Mouse (Mus musculus): ENCODE measurements around the gene Adgrf3. TPM values are rescaled to one million over a fixed set of nuclear protein-coding genes. Genes with fewer than 3 reads are reported as not detected.
"Not testable (repeated sequence)": the region's sequence is repeated elsewhere in the genome, so short reads cannot be mapped to it uniquely, and the experiment has no call there.

Gene Adgrf3
- polyA plus RNA-seq, 1 experiment from 2014 or later = not detected

DNA sequence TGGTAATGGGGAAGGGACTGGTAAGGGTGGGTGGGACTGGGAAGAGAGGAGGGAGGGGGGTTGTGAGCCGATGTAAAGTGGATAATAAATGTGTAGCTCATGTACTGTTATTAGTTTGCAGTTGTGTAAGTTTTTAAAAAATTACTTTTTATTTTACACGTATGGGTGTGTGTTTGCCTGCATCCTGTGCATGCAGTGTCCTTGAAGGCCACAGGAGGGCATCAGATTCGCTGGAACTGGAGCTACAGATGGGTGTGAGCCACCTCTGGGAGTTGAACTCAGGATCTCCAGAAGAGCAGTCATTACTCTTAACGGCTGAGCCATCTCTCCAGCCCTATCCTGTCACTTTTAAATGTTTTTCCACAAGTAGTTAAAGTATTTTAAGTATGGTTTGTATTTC lies 25.4 kb upstream of the Adgrf3 start:
- WGBS = 80% methylated on average over 4 of the region's 4 CpGs

GRCm38 (mm10) chr5:30222681-30223080 lies 17.2 kb upstream of the Adgrf3 start:
- Histone ChIP-seq H3K9me3 (no peaks in the 10 kb centered on the region), H3K4me2 (replicated peaks) (no peak overlapping the region), H3K27me3 (no peaks in the 10 kb centered on the region), H3K9ac (no peak overlapping the region), H3K4me1 (no peaks in the 10 kb centered on the region), H3K27ac (no peak overlapping the region), H3K4me3 (no peak overlapping the region), H3K36me3 (peaks cover 6% of the 10 kb centered on the region)
- 93% methylated on average over 8 of the region's 8 CpGs for WGBS
- no peak for ATAC-seq (ENCODE audit: low FRiP score, low read depth)

More for the DNA sequence above, 25.4 kb upstream of the Adgrf3 start:
- peaks cover 11% of the 10 kb centered on the region for H3K36me3 ChIP-seq
- H3K9ac ChIP-seq = no peak overlapping the region
- no peaks in the 10 kb centered on the region for H3K9me3 ChIP-seq
- ATAC-seq (ENCODE audit: low FRiP score, low read depth) = no peak
- H3K27ac ChIP-seq = no peak overlapping the region
- no peaks in the 10 kb centered on the region for H3K27me3 ChIP-seq
- no peak overlapping the region for H3K4me2 ChIP-seq (replicated peaks)
- peaks cover 22% of the 10 kb centered on the region for H3K4me1 ChIP-seq
- no peak overlapping the region for H3K4me3 ChIP-seq

DNA sequence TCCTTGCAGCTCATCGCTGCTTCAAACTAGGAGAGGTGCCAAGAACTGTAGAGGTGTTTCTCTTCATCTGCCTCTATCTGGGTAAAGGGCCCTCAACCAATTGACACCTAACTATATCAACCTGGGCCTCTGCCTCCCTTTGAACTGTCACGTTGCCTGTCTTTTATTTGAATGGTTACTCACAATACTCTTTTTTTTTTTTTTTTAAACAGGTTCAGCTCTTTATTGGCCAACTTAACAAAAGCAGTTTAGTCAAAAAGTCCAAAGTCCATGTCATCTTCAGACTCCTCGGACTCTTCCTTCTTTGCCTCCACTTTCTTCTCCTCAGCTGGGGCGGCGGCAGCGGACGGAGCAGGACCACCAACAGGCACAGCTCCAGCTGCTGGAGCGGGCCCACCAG lies 15.1 kb upstream of the Adgrf3 start:
- Histone ChIP-seq H3K4me1 (no peaks in the 10 kb centered on the region), H3K27ac (no peak overlapping the region), H3K9me3 (no peaks in the 10 kb centered on the region), H3K36me3 (peaks cover 6% of the 10 kb centered on the region), H3K4me2 (replicated peaks) (no peak overlapping the region), H3K4me3 (no peak overlapping the region), H3K9ac (no peak overlapping the region), H3K27me3 (no peaks in the 10 kb centered on the region)
- ATAC-seq (ENCODE audit: low FRiP score, low read depth) = no peak
- 88% methylated on average over 8 of the region's 8 CpGs for WGBS

- no peaks in the 10 kb centered on the region for H3K9me3 ChIP-seq
- no peak overlapping the region for H3K27ac ChIP-seq
- H3K4me1 ChIP-seq = no peaks in the 10 kb centered on the region
- ATAC-seq (ENCODE audit: low FRiP score, low read depth) = no peak
- 89% methylated on average over 2 of the region's 2 CpGs for WGBS
- H3K36me3 ChIP-seq = peaks cover 6% of the 10 kb centered on the region
- no peaks in the 10 kb centered on the region for H3K27me3 ChIP-seq
- H3K4me3 ChIP-seq = no peak overlapping the region
- H3K4me2 ChIP-seq (replicated peaks) = no peak overlapping the region
- H3K9ac ChIP-seq = no peak overlapping the region
Observed at GRCm38 (mm10) chr5:30219715-30220114, 14.2 kb upstream of the Adgrf3 start.

- no peaks in the 10 kb centered on the region for H3K9me3 ChIP-seq
- H3K4me1 ChIP-seq = no peaks in the 10 kb centered on the region
- no peak for ATAC-seq (ENCODE audit: low FRiP score, low read depth)
- H3K27ac ChIP-seq = no peak overlapping the region
- 75% methylated on average over 5 of the region's 5 CpGs for WGBS
- H3K36me3 ChIP-seq = no peaks in the 10 kb centered on the region
- H3K9ac ChIP-seq = no peak overlapping the region
- no peak overlapping the region for H3K4me2 ChIP-seq (replicated peaks)
- no peak overlapping the region for H3K4me3 ChIP-seq
- no peaks in the 10 kb centered on the region for H3K27me3 ChIP-seq
Observed at GRCm38 (mm10) chr5:30215970-30216369, 10.4 kb upstream of the Adgrf3 start.

DNA sequence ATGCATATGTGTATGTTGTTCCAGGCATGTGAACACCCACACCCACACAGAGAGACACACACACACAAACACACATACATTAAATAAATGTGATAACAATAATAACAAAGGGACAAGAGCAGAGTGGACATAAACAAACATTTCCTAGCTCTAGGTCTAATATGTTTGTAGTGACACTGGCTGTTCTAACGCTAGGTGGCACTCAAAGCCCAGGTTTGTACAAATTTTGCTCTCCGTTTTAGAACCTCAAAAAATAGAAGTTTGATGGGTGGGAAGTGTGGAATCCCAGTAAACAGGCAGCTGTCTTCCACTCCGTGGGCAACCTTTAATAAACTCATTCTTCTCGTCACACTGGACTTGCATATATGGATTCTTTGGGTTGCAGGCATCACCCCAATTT lies 9.4 kb upstream of the Adgrf3 start:
- H3K9ac ChIP-seq = no peak overlapping the region
- no peaks in the 10 kb centered on the region for H3K27me3 ChIP-seq
- no peaks in the 10 kb centered on the region for H3K9me3 ChIP-seq
- H3K4me2 ChIP-seq (replicated peaks) = no peak overlapping the region
- no peak for ATAC-seq (ENCODE audit: low FRiP score, low read depth)
- H3K4me3 ChIP-seq = no peak overlapping the region
- H3K4me1 ChIP-seq = no peaks in the 10 kb centered on the region
- WGBS = 11% methylated on average over 4 of the region's 4 CpGs
- no peak overlapping the region for H3K27ac ChIP-seq
- no peaks in the 10 kb centered on the region for H3K36me3 ChIP-seq

GRCm38 (mm10) chr5:30210758-30211157 lies 5.2 kb upstream of the Adgrf3 start:
- not testable (repeated sequence) for H3K9me3 ChIP-seq; ATAC-seq (ENCODE audit: low FRiP score, low read depth); H3K4me1 ChIP-seq; H3K27ac ChIP-seq; H3K36me3 ChIP-seq; H3K4me2 ChIP-seq (replicated peaks); H3K27me3 ChIP-seq; H3K4me3 ChIP-seq; H3K9ac ChIP-seq
- 91% methylated on average over 5 of the region's 5 CpGs for WGBS

GRCm38 (mm10) chr5:30207276-30207675 lies 1.8 kb upstream of the Adgrf3 start:
- Histone ChIP-seq H3K4me1 (peaks cover 4% of the 10 kb centered on the region; the same call in 1 of the 2 replicates), H3K36me3 (no peaks in the 10 kb centered on the region), H3K9me3 (no peaks in the 10 kb centered on the region), H3K4me3 (no peak overlapping the region), H3K4me2 (replicated peaks) (no peak overlapping the region), H3K9ac (no peak overlapping the region), H3K27me3 (no peaks in the 10 kb centered on the region), H3K27ac (no peak overlapping the region)
- 67% methylated on average over 6 of the region's 6 CpGs for WGBS
- ATAC-seq (ENCODE audit: low FRiP score, low read depth) = no peak

- Histone ChIP-seq H3K9ac (no peak overlapping the region), H3K4me2 (replicated peaks) (no peak overlapping the region), H3K27me3 (no peaks in the 10 kb centered on the region), H3K4me1 (peaks cover 4% of the 10 kb centered on the region; the same call in 1 of the 2 replicates), H3K27ac (no peak overlapping the region), H3K36me3 (no peaks in the 10 kb centered on the region), H3K9me3 (no peaks in the 10 kb centered on the region), H3K4me3 (no peak overlapping the region)
- no peak for ATAC-seq (ENCODE audit: low FRiP score, low read depth)
- 65% methylated on average over 3 of the region's 3 CpGs for WGBS
Observed at GRCm38 (mm10) chr5:30205034-30205433, 488 bp downstream of the Adgrf3 start.

- 50% methylated on average over 1 of the region's 1 CpGs for WGBS
- ATAC-seq (ENCODE audit: low FRiP score, low read depth) = no peak
- H3K4me1 ChIP-seq = peaks cover 4% of the 10 kb centered on the region; the same call in 1 of the 2 replicates
- H3K4me3 ChIP-seq = no peak overlapping the region
- no peak overlapping the region for H3K4me2 ChIP-seq (replicated peaks)
- H3K27ac ChIP-seq = no peak overlapping the region
- no peaks in the 10 kb centered on the region for H3K9me3 ChIP-seq
- H3K9ac ChIP-seq = no peak overlapping the region
- no peaks in the 10 kb centered on the region for H3K27me3 ChIP-seq
- H3K36me3 ChIP-seq = no peaks in the 10 kb centered on the region
Observed at GRCm38 (mm10) chr5:30204441-30204840, 1.1 kb downstream of the Adgrf3 start.

GRCm38 (mm10) chr5:30203216-30203885 lies 2.2 kb downstream of the Adgrf3 start:
- Histone ChIP-seq H3K9me3 (no peaks in the 10 kb centered on the region), H3K4me2 (replicated peaks) (no peak overlapping the region), H3K36me3 (no peaks in the 10 kb centered on the region), H3K9ac (no peak overlapping the region), H3K27ac (no peak overlapping the region), H3K27me3 (no peaks in the 10 kb centered on the region), H3K4me3 (no peak overlapping the region), H3K4me1 (peaks cover 4% of the 10 kb centered on the region; the same call in 1 of the 2 replicates)
- no peak for ATAC-seq (ENCODE audit: low FRiP score, low read depth)
- 80% methylated on average over 10 of the region's 10 CpGs for WGBS

DNA sequence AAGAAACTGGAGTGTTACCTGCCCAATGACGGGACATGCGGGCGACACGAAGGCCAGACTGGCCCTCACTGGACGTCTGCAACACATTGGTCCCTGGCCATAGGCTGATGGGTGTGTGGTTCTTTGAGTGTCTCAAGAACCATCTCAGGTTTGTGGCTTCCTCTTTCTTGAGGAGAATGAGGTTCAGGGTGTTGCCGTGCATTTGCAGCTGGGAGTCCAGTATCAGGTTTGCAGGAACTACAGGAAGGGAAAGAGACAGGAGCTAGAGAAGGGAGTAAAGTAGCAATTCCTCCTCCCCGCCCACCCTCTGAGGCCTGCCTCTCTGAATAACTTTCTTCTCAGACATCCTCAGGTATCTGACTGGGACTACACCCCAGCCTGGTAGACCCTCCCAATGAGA lies 3.3 kb downstream of the Adgrf3 start:
- WGBS = 86% methylated on average over 7 of the region's 7 CpGs
- Histone ChIP-seq H3K4me1 (peaks cover 4% of the 10 kb centered on the region; the same call in 1 of the 2 replicates), H3K4me2 (replicated peaks) (no peak overlapping the region), H3K27me3 (no peaks in the 10 kb centered on the region), H3K4me3 (no peak overlapping the region), H3K9ac (no peak overlapping the region), H3K27ac (no peak overlapping the region), H3K9me3 (no peaks in the 10 kb centered on the region), H3K36me3 (no peaks in the 10 kb centered on the region)
- ATAC-seq (ENCODE audit: low FRiP score, low read depth) = no peak

GRCm38 (mm10) chr5:30201521-30201920 lies 4.0 kb downstream of the Adgrf3 start:
- H3K4me1 ChIP-seq = peaks cover 4% of the 10 kb centered on the region; the same call in 1 of the 2 replicates
- ATAC-seq (ENCODE audit: low FRiP score, low read depth) = no peak
- 57% methylated on average over 5 of the region's 5 CpGs for WGBS
- no peak overlapping the region for H3K4me3 ChIP-seq
- H3K27me3 ChIP-seq = no peaks in the 10 kb centered on the region
- no peak overlapping the region for H3K4me2 ChIP-seq (replicated peaks)
- H3K36me3 ChIP-seq = no peaks in the 10 kb centered on the region
- H3K9me3 ChIP-seq = no peaks in the 10 kb centered on the region
- no peak overlapping the region for H3K27ac ChIP-seq
- H3K9ac ChIP-seq = no peak overlapping the region

Data from limb, embryonic 13.5 days (tissue).